Mouse (Mus musculus): ENCODE measurements around the gene Baiap2.

DNA sequence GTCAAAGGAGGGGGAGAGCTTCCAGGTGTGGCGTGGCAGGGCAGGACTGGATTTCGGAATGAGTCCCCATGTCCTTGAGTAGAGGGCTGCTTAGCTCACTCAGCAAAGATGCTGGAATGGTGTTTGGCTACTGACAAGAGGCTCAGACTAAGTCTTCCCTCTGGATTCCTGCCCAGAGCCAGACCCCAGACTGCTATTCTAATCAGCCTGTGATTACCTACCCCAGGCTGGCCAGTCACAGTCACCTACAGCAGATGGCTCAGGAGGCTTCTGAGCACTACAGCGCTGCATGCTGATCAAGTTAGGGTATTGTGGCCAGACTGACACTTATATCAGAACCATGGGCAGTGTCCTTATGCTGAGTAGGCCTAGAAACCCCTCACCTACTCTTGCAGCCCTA lies 39.7 kb downstream of the Baiap2 start:
- TF ChIP-seq CTCF (IDR thresholded peaks at IDR 0.05; ENCODE audit: control insufficient read depth, insufficient read depth, insufficient read length), result no peak
- TF ChIP-seq MYOG (IDR thresholded peaks at IDR 0.05; ENCODE audit: control insufficient read depth, extremely low read depth, insufficient read length), result no peak
- no peak for TF ChIP-seq MAX (IDR thresholded peaks at IDR 0.05)
